Mouse (Mus musculus) urinary bladder, postnatal 25 days (tissue): ENCODE measurements around the gene Gm20877.
"Not testable (repeated sequence)": the region's sequence is repeated elsewhere in the genome, so short reads cannot be mapped to it uniquely, and the experiment has no call there.

Source experiments
- DNase-seq: peaks from one replicate; pipeline ENCODE4 v3.0.0; 2022; ENCODE audit warnings: low spot score

Gm20877 gene

DNA sequence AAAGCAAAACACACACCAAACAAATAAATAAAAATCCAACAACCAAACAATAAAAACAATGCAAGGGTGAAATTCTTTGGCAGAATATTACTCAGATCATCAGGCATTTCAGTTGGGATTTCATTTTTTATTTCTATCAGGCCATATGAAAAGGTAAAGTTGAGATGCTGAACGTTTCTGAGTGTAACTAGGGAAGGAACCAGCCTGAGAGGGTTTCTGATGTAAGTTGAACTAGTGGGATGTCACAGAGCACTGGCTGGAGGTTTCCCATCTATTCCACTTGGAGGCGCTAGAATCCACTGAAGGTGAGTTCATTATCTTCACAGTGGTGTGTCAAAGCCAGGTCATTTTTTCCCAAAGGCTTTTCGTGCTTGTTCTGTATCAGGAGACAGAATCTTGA is at the start of gene Gm20877:
TSS of gene Gm20877 (plus strand) at position 301 of the 400 bp plus-strand sequence.
- DNase-seq, result not testable (repeated sequence)
